Mouse (Mus musculus) limb, embryonic 12.5 days (tissue): ENCODE data around the gene Tmem239. TPM values are rescaled to one million over a fixed set of nuclear protein-coding genes. Genes with fewer than 3 reads are reported as not detected.
A peak's percentile ranks its signal among the peaks of the same experiment; 100 is the strongest.

ENCODE experiments used
- ATAC-seq: fragments of 200-750 bp; cut with Nextera tagmentation; 2 replicates; pipeline ENCODE4 v1.8.0; 2017; ENCODE audit warnings: low read depth, moderate TSS enrichment; ENCODE audit not compliant: insufficient number of reproducible peaks, insufficient read depth, low FRiP score, low TSS enrichment
- H3K27ac ChIP-seq: fragments of 300-500 bp; sonication (generic); 2 replicates; pipeline ENCODE4 v1.5.1; 2016; ENCODE audit warnings: mild to moderate bottlenecking, moderate library complexity
- H3K27me3 ChIP-seq: fragments of 300-500 bp; sonication (generic); 2 replicates; pipeline ENCODE4 v1.6.1; 2016; ENCODE audit warnings: mild to moderate bottlenecking, moderate library complexity
- H3K36me3 ChIP-seq: fragments of 300-500 bp; sonication (generic); 2 replicates; pipeline ENCODE4 v1.6.1; 2016; ENCODE audit warnings: mild to moderate bottlenecking, moderate library complexity
- H3K4me1 ChIP-seq: fragments of 300-500 bp; sonication (generic); replicated peaks from 2 replicates; pipeline ENCODE4 v1.6.1; 2016
- H3K4me2 ChIP-seq: fragments of 300-500 bp; sonication (generic); 2 replicates; pipeline ENCODE4 v1.6.1; 2016; ENCODE audit warnings: mild to moderate bottlenecking, moderate library complexity
- H3K4me3 ChIP-seq: fragments of 300-500 bp; sonication (generic); replicated peaks from 2 replicates; pipeline ENCODE4 v1.5.1; 2016; ENCODE audit warnings: mild to moderate bottlenecking
- H3K9ac ChIP-seq: fragments of 300-500 bp; sonication (generic); replicated peaks from 2 replicates; pipeline ENCODE4 v1.6.1; 2016; ENCODE audit warnings: mild to moderate bottlenecking, moderate library complexity
- H3K9me3 ChIP-seq: fragments of 300-500 bp; sonication (generic); 2 replicates; pipeline ENCODE4 v1.6.1; 2016; ENCODE audit warnings: mild to moderate bottlenecking, moderate library complexity
- WGBS: fragments of 180-500 bp; shearing (Covaris S2); methylation state at CpG from one replicate; pipeline ENCODE4 v1.1.7; 2016; 5-methylcytosine and 5-hydroxymethylcytosine counted together
- polyA plus RNA-seq: library from polyadenylated mRNA; unstranded; fragments of >200 nt; fragmentation: Nextera tagmentation; extraction: Ambion mirVana; gene quantifications from 2 replicates; pipeline ENCODE4 v1.2.1, GENCODE M21; 2016

Tmem239 gene
- polyA plus RNA-seq, 1 experiment from 2014 or later, result not detected

GRCm38 (mm10) chr2:130411558-130412495 lies 5.5 kb downstream of the Tmem239 start:
- Histone ChIP-seq H3K27me3 (no peaks in the 10 kb centered on the region), H3K4me1 (peaks cover 24% of the 10 kb centered on the region), H3K4me2 (no peak overlapping the region), H3K4me3 (no peak overlapping the region), H3K27ac (no peak overlapping the region), H3K9me3 (no peaks in the 10 kb centered on the region), H3K9ac (no peak overlapping the region), H3K36me3 (no peaks in the 10 kb centered on the region)
- peak; percentile 69; the same call in 1 of the 2 replicates for ATAC-seq
- 38% methylated on average over 16 of the region's 16 CpGs for WGBS

- Histone ChIP-seq H3K9me3 (no peaks in the 10 kb centered on the region), H3K27me3 (no peaks in the 10 kb centered on the region), H3K9ac (no peak overlapping the region), H3K4me1 (peaks cover 23% of the 10 kb centered on the region), H3K4me3 (no peak overlapping the region), H3K4me2 (no peak overlapping the region), H3K27ac (no peak overlapping the region), H3K36me3 (no peaks in the 10 kb centered on the region)
- WGBS, result 91% methylated on average over 3 of the region's 3 CpGs
- ATAC-seq, result no peak
These were observed 6.5 kb downstream of the Tmem239 start for GRCm38 (mm10) chr2:130412775-130413174.

DNA sequence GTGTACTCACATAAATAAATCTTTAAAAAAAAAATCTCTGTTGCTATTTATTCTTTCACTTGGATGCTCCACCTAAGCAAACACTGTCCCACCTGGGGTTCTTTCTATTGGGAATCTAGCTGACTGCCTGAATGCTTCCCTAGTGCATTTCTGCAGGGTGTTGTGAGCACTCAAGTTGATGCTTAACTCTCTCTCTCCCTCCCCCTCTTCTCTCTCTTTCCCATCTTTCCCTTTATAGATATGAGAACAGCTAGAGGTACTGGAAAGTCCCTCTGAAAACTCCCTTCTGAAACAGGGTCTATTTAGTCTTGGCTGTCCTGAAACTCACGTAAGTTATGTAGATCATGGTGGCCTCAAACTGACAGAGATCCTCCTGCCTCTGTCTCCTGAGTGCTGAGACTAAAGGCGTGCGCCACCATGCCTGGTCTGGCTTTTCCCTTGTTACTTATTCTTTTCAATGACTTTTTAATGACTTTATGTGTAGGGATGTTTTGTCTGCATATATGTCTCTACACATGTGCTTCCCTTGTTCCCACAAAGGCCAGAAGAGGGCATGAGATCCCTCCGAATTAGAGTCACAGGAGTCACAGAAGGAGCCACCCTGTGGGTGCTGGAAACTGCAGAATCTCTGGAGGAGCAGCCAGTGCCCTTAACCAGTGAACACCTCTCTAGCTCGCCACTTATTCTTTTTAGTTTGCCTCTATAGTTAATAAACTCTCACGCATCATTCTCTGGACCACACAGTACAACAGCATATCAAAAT lies 8.0 kb downstream of the Tmem239 start:
- no peaks in the 10 kb centered on the region for H3K27me3 ChIP-seq
- H3K9me3 ChIP-seq, result no peaks in the 10 kb centered on the region
- no peak overlapping the region for H3K9ac ChIP-seq
- H3K27ac ChIP-seq, result no peak overlapping the region
- no peak for ATAC-seq
- WGBS, result 68% methylated on average over 6 of the region's 6 CpGs
- peaks cover 13% of the 10 kb centered on the region for H3K36me3 ChIP-seq
- peaks cover 8% of the 10 kb centered on the region for H3K4me1 ChIP-seq
- no peak overlapping the region for H3K4me2 ChIP-seq
- H3K4me3 ChIP-seq, result no peak overlapping the region

GRCm38 (mm10) chr2:130421781-130422620 lies 15.7 kb downstream of the Tmem239 start:
- H3K4me2 ChIP-seq, result no peak overlapping the region
- H3K27ac ChIP-seq, result no peak overlapping the region
- H3K4me1 ChIP-seq, result peaks cover 14% of the 10 kb centered on the region
- H3K9me3 ChIP-seq, result no peaks in the 10 kb centered on the region
- no peaks in the 10 kb centered on the region for H3K27me3 ChIP-seq
- no peak for ATAC-seq
- 96% methylated on average over 26 of the region's 26 CpGs for WGBS
- no peak overlapping the region for H3K9ac ChIP-seq
- H3K36me3 ChIP-seq, result peaks cover 37% of the 10 kb centered on the region
- H3K4me3 ChIP-seq, result no peak overlapping the region

DNA sequence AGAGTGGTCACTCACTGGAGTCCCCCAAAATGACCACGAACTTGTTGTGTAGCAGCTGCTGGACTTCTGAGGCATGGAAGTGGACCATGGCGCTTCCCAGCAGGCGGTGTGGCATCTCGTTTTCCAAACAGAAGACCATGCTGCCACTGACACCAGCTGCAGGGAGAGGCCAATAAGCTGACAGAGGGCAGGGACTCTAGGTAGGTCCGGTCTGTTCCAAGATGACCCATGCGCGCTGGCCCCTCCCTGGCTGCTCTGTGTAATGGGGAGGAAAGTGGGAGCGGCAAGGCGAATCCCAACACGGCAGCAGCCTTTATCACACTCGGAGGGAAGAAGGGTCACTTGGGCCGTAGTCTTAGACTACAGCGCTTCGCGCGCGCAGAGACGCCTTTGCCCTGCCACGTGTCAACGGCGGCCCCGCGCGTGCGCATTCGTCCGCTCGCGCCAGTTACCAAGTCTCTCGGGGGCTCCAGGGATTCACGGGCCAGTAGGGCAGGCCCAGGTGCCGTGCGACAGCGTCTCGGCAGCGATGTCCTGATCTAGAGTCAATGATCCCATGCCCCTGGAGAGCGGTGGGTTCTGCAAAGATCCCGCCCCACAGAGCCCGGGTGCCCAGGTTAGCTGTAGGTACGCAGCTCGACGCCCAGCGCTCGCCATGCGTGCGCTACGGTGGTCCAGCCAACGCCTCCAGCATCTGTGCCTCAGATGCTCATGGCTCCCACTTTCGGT lies 17.3 kb downstream of the Tmem239 start:
- peak; percentile 77 for ATAC-seq
- Histone ChIP-seq H3K9ac (peak overlapping the region; percentile 74), H3K4me2 (peak overlapping the region; percentile 78), H3K36me3 (peaks cover 35% of the 10 kb centered on the region), H3K4me3 (peak overlapping the region; percentile 86), H3K9me3 (no peaks in the 10 kb centered on the region), H3K27me3 (no peaks in the 10 kb centered on the region), H3K4me1 (peaks cover 14% of the 10 kb centered on the region), H3K27ac (peak overlapping the region; percentile 93)
- 12% methylated on average over 49 of the region's 49 CpGs for WGBS

DNA sequence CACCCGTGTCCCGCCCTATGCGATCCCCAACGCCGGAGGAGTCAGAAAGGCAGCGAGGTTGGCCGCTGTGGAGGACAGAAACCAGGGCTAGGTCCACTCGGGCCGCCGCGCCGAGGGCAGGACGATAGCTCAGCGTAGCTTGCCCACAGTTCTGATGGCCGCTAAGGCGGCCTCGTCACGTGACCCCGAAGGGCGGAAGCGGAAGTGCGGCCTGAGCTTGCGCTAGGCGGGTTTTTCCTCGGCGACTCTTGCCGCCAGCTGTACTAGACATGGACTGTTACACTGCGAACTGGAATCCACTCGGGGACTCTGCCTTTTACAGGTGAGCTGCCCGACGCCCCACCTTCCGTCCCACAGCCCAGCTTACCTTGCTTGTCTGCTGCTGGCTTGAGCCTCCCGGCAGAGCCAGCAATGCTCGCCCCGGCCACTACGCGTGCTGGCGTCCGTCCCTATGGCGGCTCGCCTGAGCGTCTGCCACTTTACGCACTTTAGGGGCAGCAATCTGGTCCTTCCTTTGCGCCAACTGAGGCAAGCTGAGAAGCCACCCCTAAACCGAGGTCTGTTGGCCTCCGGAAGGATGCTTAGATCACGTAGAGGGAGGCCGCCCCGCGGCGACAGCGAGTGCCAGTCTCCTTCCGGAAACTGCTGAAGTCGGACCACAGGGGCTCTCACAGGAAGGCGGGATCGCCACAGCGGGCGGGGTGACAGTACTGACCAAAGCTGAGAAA lies 18.0 kb downstream of the Tmem239 start, which contains the start of the genes Vps16 and Pced1a:
Vps16 (plus strand) TSS at position 214 of the 728 bp plus-strand sequence.
Pced1a (minus strand) TSS at position 576 of the 728 bp plus-strand sequence.
- ATAC-seq, result peak; percentile 94
- H3K4me2 ChIP-seq, result peak within 1 kb of the TSS; percentile 78

GRCm38 (mm10) chr2:130425112-130425511 lies 18.8 kb downstream of the Tmem239 start:
- Histone ChIP-seq H3K4me2 (peak overlapping the region; percentile 78), H3K9ac (peak overlapping the region; percentile 74), H3K36me3 (peaks cover 29% of the 10 kb centered on the region; the same call in 1 of the 2 replicates), H3K4me1 (peaks cover 14% of the 10 kb centered on the region), H3K9me3 (no peaks in the 10 kb centered on the region), H3K4me3 (peak overlapping the region; percentile 86), H3K27me3 (no peaks in the 10 kb centered on the region), H3K27ac (no peak overlapping the region)
- ATAC-seq, result no peak
- 55% methylated on average over 5 of the region's 5 CpGs for WGBS

More for the DNA sequence above, 18.0 kb downstream of the Tmem239 start, which contains the start of the genes Vps16 and Pced1a:
- H3K4me1 ChIP-seq, result peaks cover 14% of the 10 kb centered on the region
- H3K36me3 ChIP-seq, result peaks cover 28% of the 10 kb centered on the region
- H3K27ac ChIP-seq, result peak within 1 kb of the TSS; percentile 93
- no peaks in the 10 kb centered on the region for H3K27me3 ChIP-seq
- no peaks in the 10 kb centered on the region for H3K9me3 ChIP-seq
- peak within 1 kb of the TSS; percentile 86 for H3K4me3 ChIP-seq
- under 1% methylated on average over 58 of the region's 58 CpGs for WGBS
- H3K9ac ChIP-seq, result peak within 1 kb of the TSS; percentile 74

- H3K9ac ChIP-seq, result no peak overlapping the region
- H3K4me3 ChIP-seq, result no peak overlapping the region
- no peaks in the 10 kb centered on the region for H3K27me3 ChIP-seq
- 84% methylated on average over 2 of the region's 2 CpGs for WGBS
- ATAC-seq, result no peak
- H3K4me1 ChIP-seq, result peaks cover 6% of the 10 kb centered on the region
- no peaks in the 10 kb centered on the region for H3K9me3 ChIP-seq
- H3K4me2 ChIP-seq, result no peak overlapping the region
- H3K36me3 ChIP-seq, result peaks cover 27% of the 10 kb centered on the region
- H3K27ac ChIP-seq, result no peak overlapping the region
These were observed 23.6 kb downstream of the Tmem239 start for GRCm38 (mm10) chr2:130429851-130430250.

- Histone ChIP-seq H3K27ac (no peak overlapping the region), H3K36me3 (peaks cover 27% of the 10 kb centered on the region), H3K27me3 (no peaks in the 10 kb centered on the region), H3K4me3 (no peak overlapping the region), H3K4me2 (no peak overlapping the region), H3K4me1 (peaks cover under 1% of the 10 kb centered on the region; the same call in 1 of the 2 replicates), H3K9ac (no peak overlapping the region), H3K9me3 (no peaks in the 10 kb centered on the region)
- no peak for ATAC-seq
- 79% methylated on average over 3 of the region's 3 CpGs for WGBS
These were observed 24.2 kb downstream of the Tmem239 start for GRCm38 (mm10) chr2:130430484-130430883.
